Mouse (Mus musculus) stomach, postnatal 0 days (tissue): ENCODE data around the gene Tnfsf13.
A peak's percentile ranks its signal among the peaks of the same experiment; 100 is the strongest.

Source experiments
- CTCF ChIP-seq: IDR thresholded peaks from 2 replicates; pipeline ENCODE4 v1.5.1; 2016; ENCODE audit warnings: antibody characterized with exemption, low read depth, mild to moderate bottlenecking, moderate library complexity
- EP300 ChIP-seq: optimal IDR thresholded peaks from 2 replicates; pipeline ENCODE3; 2016; ENCODE audit warnings: antibody characterized with exemption

DNA sequence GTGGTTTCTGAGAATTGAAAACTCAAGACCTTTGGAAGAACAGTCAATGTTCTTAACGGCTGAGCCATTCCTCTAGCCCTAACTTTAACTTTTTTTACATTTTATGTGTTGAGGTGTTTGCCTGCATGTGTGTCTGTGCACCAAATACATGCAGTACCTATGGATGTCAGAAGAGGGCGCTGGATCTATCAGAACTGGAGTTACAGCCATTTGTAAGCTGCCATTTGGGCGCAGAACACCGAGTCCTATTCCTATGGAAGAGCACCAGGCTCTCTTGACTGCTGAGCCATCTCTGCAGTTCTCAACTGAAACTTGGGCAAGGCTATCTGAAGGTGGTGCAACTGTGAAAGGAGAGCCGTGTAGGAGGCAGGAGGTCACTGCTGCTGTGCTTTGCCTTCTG lies 13.0 kb upstream of the Tnfsf13 start:
- TF ChIP-seq CTCF (peak; percentile 40), EP300 (no peak)
